Mouse (Mus musculus): ENCODE measurements around the gene Ttc7b.

DNA sequence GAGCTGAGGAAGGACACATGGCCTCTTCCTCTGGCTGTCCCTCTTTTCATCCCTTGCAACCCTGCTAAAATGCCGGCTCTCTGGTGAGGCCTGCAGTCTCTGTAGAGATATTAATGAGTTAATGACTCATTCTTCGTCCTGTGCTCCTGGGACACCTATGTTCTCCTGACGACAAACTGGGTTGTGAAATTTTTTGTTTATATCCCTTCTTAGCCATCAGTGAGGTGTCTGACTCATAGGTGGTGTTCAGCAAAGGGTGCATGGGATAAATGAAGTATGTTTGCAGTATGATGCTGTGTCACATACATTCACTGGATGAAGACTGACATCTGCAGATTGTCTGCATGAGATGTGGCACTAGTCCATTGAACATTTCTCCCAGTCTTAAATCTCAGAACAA lies 262.8 kb downstream of the Ttc7b start:
- TF ChIP-seq CTCF (IDR thresholded peaks at IDR 0.05; ENCODE audit: low read depth): no peak
- no peak for TF ChIP-seq EP300 (optimal IDR thresholded peaks at IDR 0.05)
